ENCODE assay signal across 19 mouse cellular contexts in the genomic region with DNA sequence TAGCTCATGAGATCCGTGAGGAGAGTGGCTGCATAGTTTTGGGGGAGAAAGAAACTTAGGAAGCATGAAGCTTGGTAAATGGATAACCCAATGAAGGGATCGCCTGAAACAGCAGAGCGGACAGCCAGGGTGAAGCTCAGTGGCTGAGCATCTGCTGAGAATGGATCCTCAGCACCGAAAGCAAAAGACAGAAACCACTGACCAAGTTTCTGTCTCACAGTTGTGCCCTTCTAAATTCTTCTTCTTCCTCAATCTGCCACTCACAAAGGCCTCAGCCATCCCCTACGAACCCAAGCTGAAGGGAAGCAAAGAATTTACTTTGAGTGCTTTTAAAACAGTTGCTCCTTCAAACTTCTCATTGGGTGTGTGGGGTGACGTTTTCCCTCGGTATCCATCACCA.
A peak's percentile ranks its signal among the peaks of the same experiment; 100 is the strongest.
DNase-seq lines count a peak whose midpoint lies in the region; ATAC-seq and TF ChIP-seq lines count a peak whose summit lies in the region.
"Had no signal": no experiment of that assay in that cellular context is flagged by ENCODE, and none has a peak within 500 bp of the region (broad histone marks: within the 10 kb centered on the region; RNA-seq: fewer than 3 reads in every experiment).

No protein-coding gene starts in this region.

- TF ChIP-seq POLR2A in CH12.LX (IDR thresholded peaks at IDR 0.05; ENCODE audit: low read depth, low read length) = no peak

- no peaks in the 10 kb centered on the region for H3K36me3 ChIP-seq in CH12.LX (replicated peaks in 1 of 2; ENCODE audit: control insufficient read depth in 1 of 2, insufficient read depth in 1 of 2, low read length in 1 of 2)
- no peaks in the 10 kb centered on the region for H3K36me3 ChIP-seq in forebrain, embryonic 16.5 days (ENCODE audit: control insufficient read depth, insufficient read depth)
- H3K36me3 ChIP-seq: G1E had no signal

- peak; percentile 87 for ATAC-seq in Patski
- no peak for ATAC-seq in forebrain, embryonic 16.5 days
- ATAC-seq: activated CD4-positive, CD25-positive, alpha-beta regulatory T cell, adult 4 months; CD4-positive, CD25-positive, alpha-beta regulatory T cell, adult 4 months had no signal

- peaks cover 9 to 43% of the 10 kb centered on the region in 2 experiments for H3K4me1 ChIP-seq in CH12.LX (ENCODE audit: control insufficient read depth in 1 of 2, insufficient read depth in 2 of 2)
- no peaks in the 10 kb centered on the region for H3K4me1 ChIP-seq in forebrain, embryonic 16.5 days (replicated peaks; ENCODE audit: control insufficient read depth, insufficient read depth, low read length)

- WGBS in forebrain, embryonic 16.5 days = 86% methylated on average over 7 of the region's 7 CpGs

- in situ Hi-C loops in CH12.LX (cut with MboI; ENCODE audit: low pct_ligation_motif_present, low pct_unique_long_range_greater_than_20kb, low sequenced_read_pairs) (loop anchor here (25.0 kb wide), 1 partner anchor 541 kb away; no protein-coding TSS in a partner anchor), Patski (cut with MboI; ENCODE audit: low pct_unique_long_range_greater_than_20kb) (loop anchor here (25.0 kb wide), 1 partner anchor 1166 kb away; no protein-coding TSS in a partner anchor)

- H3K27me3 ChIP-seq in CH12.LX (replicated peaks) (peaks cover 2% of the 10 kb centered on the region), Patski (no peaks in the 10 kb centered on the region)
- no peaks in the 10 kb centered on the region for H3K27me3 ChIP-seq in forebrain, embryonic 16.5 days (replicated peaks; ENCODE audit: control insufficient read depth, insufficient read depth, low read length)

- H3K27ac ChIP-seq in CH12.LX (ENCODE audit: insufficient read depth, low read depth) = no peak overlapping the region
- no peak overlapping the region for H3K27ac ChIP-seq in forebrain, embryonic 16.5 days (ENCODE audit: low read length)

- H3K4me3 ChIP-seq in CH12.LX (replicated peaks in 1 of 3; ENCODE audit: low read depth in 2 of 3, low read length in 2 of 3, poor library complexity in 1 of 3) = no peak overlapping the region
- no peak overlapping the region for H3K4me3 ChIP-seq in forebrain, embryonic 16.5 days (replicated peaks; ENCODE audit: low read length)

- DNase-seq in CH12.LX (ENCODE audit: extremely low read depth) (peak; percentile 54), Patski (ENCODE audit: low read depth, low spot score) (peak; percentile 34)
- DNase-seq in ovary, postnatal 36 days (ENCODE audit: low spot score) = no peak
- DNase-seq: adrenal gland, adult 2 months; adrenal gland, adult 8-10 months; adrenal gland, postnatal 10 days; adrenal gland, postnatal 14 days; adrenal gland, postnatal 25 days; adrenal gland, postnatal 36 days; B cell, adult 2 months; cerebellum, adult 11 months; cerebellum, adult 11-12 months; cerebellum, adult 18-20 months; cerebellum, adult 2 months; cerebellum, adult 8-10 months had no signal

- POLR2A ChIA-PET in Patski (lab: Charles Lee) = no interaction called here

- TF ChIP-seq EP300 in CH12.LX (IDR thresholded peaks at IDR 0.05; ENCODE audit: low read length) = no peak; the same call in 1 of the 2 replicates

- CTCF ChIA-PET in Patski (lab: Charles Lee) = interaction anchor here (1.0 to 2.4 kb wide), 8 partner anchors 10 to 477 kb away, joined by 3 to 11 read pairs (median 4); no protein-coding TSS in a partner anchor

- H3K9ac ChIP-seq in CH12.LX (ENCODE audit: insufficient read depth, low read depth) = no peak overlapping the region
- no peak overlapping the region for H3K9ac ChIP-seq in forebrain, embryonic 16.5 days (replicated peaks; ENCODE audit: low read depth, low read length)

- H3K79me2 ChIP-seq in CH12.LX (replicated peaks; ENCODE audit: control insufficient read depth, extremely low read depth, insufficient read depth, poor library complexity, severe bottlenecking) = no peaks in the 10 kb centered on the region

- H3K9me3 ChIP-seq in CH12.LX (replicated peaks; ENCODE audit: low read length) = no peaks in the 10 kb centered on the region
- no peaks in the 10 kb centered on the region for H3K9me3 ChIP-seq in forebrain, embryonic 16.5 days (ENCODE audit: control insufficient read depth, low read length)

- no peak for TF ChIP-seq RAD21 in CH12.LX (IDR thresholded peaks at IDR 0.05; ENCODE audit: low read depth, low read length)

- dilution Hi-C loops in CH12.LX (cut with MboI; ENCODE audit: extremely low pct_ligation_motif_present, extremely low pct_unique_long_range_greater_than_20kb, low sequenced_read_pairs) = no loop called here

- no peak for TF ChIP-seq CTCF in CH12.LX (conservative IDR thresholded peaks at IDR 0.05 in 1 of 2, IDR thresholded peaks at IDR 0.05 in 1 of 2; ENCODE audit: low read depth in 2 of 2, low read length in 2 of 2)
- no peak for TF ChIP-seq CTCF in Patski (IDR thresholded peaks at IDR 0.05)

- peak overlapping the region; percentile 79 for H3K4me2 ChIP-seq in CH12.LX (ENCODE audit: insufficient read depth, low read depth, poor library complexity, severe bottlenecking)
- H3K4me2 ChIP-seq in forebrain, embryonic 16.5 days (ENCODE audit: low read length) = no peak overlapping the region

TF ChIP-seq in CH12.LX, 34 proteins besides CTCF, POLR2A, EP300 and RAD21:
- peak; percentile 12; the same call in 1 of the 2 replicates for TF ChIP-seq JUN (IDR thresholded peaks at IDR 0.05; ENCODE audit: insufficient read depth, low read depth, low read length)
- 0 out of 2 replicates have a peak, but pooled peaks have one; percentile 52 for TF ChIP-seq TBP (conservative IDR thresholded peaks at IDR 0.05; ENCODE audit: low read depth, low read length)
- TF ChIP-seq ETS1 (conservative IDR thresholded peaks at IDR 0.05; ENCODE audit: low read depth, low read length) = 0 out of 2 replicates have a peak, but pooled peaks have one; percentile 9
- TF ChIP-seq ZKSCAN1 (IDR thresholded peaks at IDR 0.05; ENCODE audit: borderline replicate concordance, low read depth, low read length) = no peak
